Mouse (Mus musculus): Measurements from ENCODE around the gene Sdr9c7. TPM values are rescaled to one million over a fixed set of nuclear protein-coding genes. Genes with fewer than 3 reads are reported as not detected.

Gene Sdr9c7
- not detected in 2 replicates for polyA plus RNA-seq (2015; fragmentation: Nextera tagmentation; extraction: Ambion mirVana)

DNA sequence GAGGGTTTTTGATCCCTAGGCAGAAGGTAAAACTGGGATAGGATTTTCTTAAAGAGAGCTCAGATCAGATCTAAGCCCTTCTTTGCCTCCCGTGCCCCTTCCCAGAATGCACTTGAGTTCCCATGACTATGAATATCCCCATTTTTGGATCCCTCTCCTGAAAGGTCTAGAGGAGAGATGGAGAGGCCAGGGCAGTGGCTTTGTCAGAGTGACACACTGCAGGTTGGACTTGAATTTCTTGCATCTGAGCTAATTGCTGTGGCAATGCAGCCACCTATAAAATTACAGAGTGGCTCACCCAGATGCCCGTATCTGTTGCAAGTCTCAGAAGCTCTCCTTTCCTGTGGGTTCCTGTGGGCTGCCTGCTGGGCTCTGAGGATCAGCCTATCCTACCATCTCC lies at the start of gene Sdr9c7:
Sdr9c7 (plus strand) TSS at position 301 of the 400 bp plus-strand sequence.
- 86% methylated on average over 2 of the region's 2 CpGs for WGBS
- Histone ChIP-seq H3K27ac (ENCODE audit: low read length) (no peak within 1 kb of the TSS), H3K27me3 (replicated peaks; ENCODE audit: insufficient read depth, low read length) (no peaks in the 10 kb centered on the region), H3K4me3 (ENCODE audit: low read depth, low read length) (no peak within 1 kb of the TSS), H3K36me3 (ENCODE audit: insufficient read depth, low read length) (no peaks in the 10 kb centered on the region), H3K4me1 (ENCODE audit: insufficient read depth, low read depth, low read length) (0 out of 2 replicates have a peak, but pooled peaks cover 2% of the 10 kb centered on the region), H3K9ac (replicated peaks; ENCODE audit: low read depth) (no peak within 1 kb of the TSS), H3K4me2 (replicated peaks; ENCODE audit: low read depth, low read length) (no peak within 1 kb of the TSS), H3K9me3 (ENCODE audit: low read length) (no peaks in the 10 kb centered on the region)
- no peak for DNase-seq (ENCODE audit: low spot score)
- ATAC-seq, result no peak
- TF ChIP-seq EP300 (IDR thresholded peaks at IDR 0.05), result no peak
- TF ChIP-seq CTCF (IDR thresholded peaks at IDR 0.05), result no peak

DNA sequence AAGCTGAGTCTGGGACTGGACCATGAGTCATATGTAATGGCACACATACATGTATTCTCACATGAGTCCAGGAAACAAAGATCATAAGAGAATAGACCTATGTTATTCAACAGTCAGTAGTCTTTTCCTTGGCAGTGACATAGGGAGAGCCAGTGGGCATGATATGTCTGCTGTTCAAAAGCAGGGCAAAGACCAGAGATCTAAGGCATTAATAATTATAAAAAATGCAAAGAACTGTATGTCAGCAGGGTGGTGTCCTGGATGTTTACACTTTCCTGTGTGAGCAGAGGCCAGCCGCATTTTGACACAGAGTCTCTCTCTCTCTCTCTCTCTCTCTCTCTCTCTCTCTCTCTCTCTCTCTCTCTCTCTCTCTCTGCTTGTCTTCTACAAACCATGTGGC lies 48.7 kb upstream of the Sdr9c7 start, which contains the start of gene Rdh19:
Rdh19 (plus strand) TSS at position 301 of the 400 bp plus-strand sequence.
- no peak for ATAC-seq
- Histone ChIP-seq H3K9me3 (ENCODE audit: low read length) (no peaks in the 10 kb centered on the region), H3K27me3 (replicated peaks; ENCODE audit: insufficient read depth, low read length) (no peaks in the 10 kb centered on the region), H3K4me2 (replicated peaks; ENCODE audit: low read depth, low read length) (no peak within 1 kb of the TSS), H3K9ac (replicated peaks; ENCODE audit: low read depth) (no peak within 1 kb of the TSS), H3K36me3 (ENCODE audit: insufficient read depth, low read length) (no peaks in the 10 kb centered on the region), H3K4me1 (ENCODE audit: insufficient read depth, low read depth, low read length) (no peaks in the 10 kb centered on the region), H3K27ac (ENCODE audit: low read length) (no peak within 1 kb of the TSS), H3K4me3 (ENCODE audit: low read depth, low read length) (no peak within 1 kb of the TSS)
- no peak for DNase-seq (ENCODE audit: low spot score)
- TF ChIP-seq CTCF (IDR thresholded peaks at IDR 0.05) (no peak), EP300 (IDR thresholded peaks at IDR 0.05) (no peak)
- 54% methylated on average over 1 of the region's 1 CpGs for WGBS

DNA sequence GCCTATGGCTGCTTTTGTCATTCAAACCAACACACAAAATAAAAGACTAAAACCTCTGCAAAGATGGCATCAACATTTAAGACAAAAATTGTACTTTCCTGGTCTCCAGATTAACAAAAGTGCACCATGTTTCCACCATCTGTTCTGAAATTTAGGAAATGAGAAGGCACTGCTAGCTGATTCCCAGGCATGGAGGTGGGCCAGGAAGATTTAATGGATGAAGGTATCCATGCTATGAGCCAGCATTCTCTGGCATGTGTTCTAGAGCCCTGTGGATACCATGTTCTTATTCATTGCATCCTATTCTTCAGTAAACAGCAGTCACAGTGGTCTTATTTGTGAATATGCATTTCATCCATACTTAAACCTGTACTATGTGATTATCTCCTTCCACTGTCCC lies 41.9 kb upstream of the Sdr9c7 start:
- H3K36me3 ChIP-seq (ENCODE audit: insufficient read depth, low read length), result no peaks in the 10 kb centered on the region
- H3K9me3 ChIP-seq (ENCODE audit: low read length), result no peaks in the 10 kb centered on the region
- H3K4me1 ChIP-seq (ENCODE audit: insufficient read depth, low read depth, low read length), result no peaks in the 10 kb centered on the region
- H3K4me2 ChIP-seq (replicated peaks; ENCODE audit: low read depth, low read length), result no peak overlapping the region
- ATAC-seq (no peak), DNase-seq (ENCODE audit: low spot score) (no peak)
- TF ChIP-seq EP300 (IDR thresholded peaks at IDR 0.05) (no peak), CTCF (IDR thresholded peaks at IDR 0.05) (no peak)
- no peak overlapping the region for H3K27ac ChIP-seq (ENCODE audit: low read length)
- no peak overlapping the region for H3K9ac ChIP-seq (replicated peaks; ENCODE audit: low read depth)
- no peaks in the 10 kb centered on the region for H3K27me3 ChIP-seq (replicated peaks; ENCODE audit: insufficient read depth, low read length)
- no peak overlapping the region for H3K4me3 ChIP-seq (ENCODE audit: low read depth, low read length)

GRCm38 (mm10) chr10:127864931-127865330 lies 33.4 kb upstream of the Sdr9c7 start:
- DNase-seq (ENCODE audit: low spot score) (no peak), ATAC-seq (no peak)
- no peak overlapping the region for H3K27ac ChIP-seq (ENCODE audit: low read length)
- no peaks in the 10 kb centered on the region for H3K27me3 ChIP-seq (replicated peaks; ENCODE audit: insufficient read depth, low read length)
- H3K4me2 ChIP-seq (replicated peaks; ENCODE audit: low read depth, low read length), result no peak overlapping the region
- no peak for TF ChIP-seq CTCF (IDR thresholded peaks at IDR 0.05)
- no peak for TF ChIP-seq EP300 (IDR thresholded peaks at IDR 0.05)
- no peaks in the 10 kb centered on the region for H3K36me3 ChIP-seq (ENCODE audit: insufficient read depth, low read length)
- no peak overlapping the region for H3K9ac ChIP-seq (replicated peaks; ENCODE audit: low read depth)
- no peak overlapping the region for H3K4me3 ChIP-seq (ENCODE audit: low read depth, low read length)
- H3K9me3 ChIP-seq (ENCODE audit: low read length), result no peaks in the 10 kb centered on the region
- no peaks in the 10 kb centered on the region for H3K4me1 ChIP-seq (ENCODE audit: insufficient read depth, low read depth, low read length)

GRCm38 (mm10) chr10:127866232-127866631 lies 32.1 kb upstream of the Sdr9c7 start, which contains the start of gene Rdh16f2:
Gene Rdh16f2 (plus strand): TSS chr10:127866474.
- no peak within 1 kb of the TSS for H3K4me3 ChIP-seq (ENCODE audit: low read depth, low read length)
- WGBS, result 90% methylated on average over 3 of the region's 3 CpGs

GRCm38 (mm10) chr10:127872484-127872883 lies 25.8 kb upstream of the Sdr9c7 start:
- TF ChIP-seq EP300 (IDR thresholded peaks at IDR 0.05) (no peak), CTCF (IDR thresholded peaks at IDR 0.05) (peak; percentile 68)
- Histone ChIP-seq H3K9ac (replicated peaks; ENCODE audit: low read depth) (no peak overlapping the region), H3K27me3 (replicated peaks; ENCODE audit: insufficient read depth, low read length) (no peaks in the 10 kb centered on the region), H3K4me2 (replicated peaks; ENCODE audit: low read depth, low read length) (no peak overlapping the region), H3K4me3 (ENCODE audit: low read depth, low read length) (no peak overlapping the region), H3K4me1 (ENCODE audit: insufficient read depth, low read depth, low read length) (no peaks in the 10 kb centered on the region), H3K36me3 (ENCODE audit: insufficient read depth, low read length) (no peaks in the 10 kb centered on the region), H3K9me3 (ENCODE audit: low read length) (no peaks in the 10 kb centered on the region), H3K27ac (ENCODE audit: low read length) (no peak overlapping the region)
- WGBS, result 64% methylated on average over 4 of the region's 4 CpGs
- DNase-seq (ENCODE audit: low spot score) (peak; percentile 25), ATAC-seq (no peak)

More at GRCm38 (mm10) chr10:127866232-127866631, 32.1 kb upstream of the Sdr9c7 start, which contains the start of gene Rdh16f2:
- H3K27me3 ChIP-seq (replicated peaks; ENCODE audit: insufficient read depth, low read length), result no peaks in the 10 kb centered on the region
- H3K9ac ChIP-seq (replicated peaks; ENCODE audit: low read depth), result no peak within 1 kb of the TSS
- ATAC-seq (no peak), DNase-seq (ENCODE audit: low spot score) (no peak)
- no peaks in the 10 kb centered on the region for H3K9me3 ChIP-seq (ENCODE audit: low read length)
- no peak for TF ChIP-seq CTCF (IDR thresholded peaks at IDR 0.05)
- no peak for TF ChIP-seq EP300 (IDR thresholded peaks at IDR 0.05)
- no peaks in the 10 kb centered on the region for H3K36me3 ChIP-seq (ENCODE audit: insufficient read depth, low read length)
- no peak within 1 kb of the TSS for H3K27ac ChIP-seq (ENCODE audit: low read length)
- H3K4me1 ChIP-seq (ENCODE audit: insufficient read depth, low read depth, low read length), result no peaks in the 10 kb centered on the region
- H3K4me2 ChIP-seq (replicated peaks; ENCODE audit: low read depth, low read length), result no peak within 1 kb of the TSS

DNA sequence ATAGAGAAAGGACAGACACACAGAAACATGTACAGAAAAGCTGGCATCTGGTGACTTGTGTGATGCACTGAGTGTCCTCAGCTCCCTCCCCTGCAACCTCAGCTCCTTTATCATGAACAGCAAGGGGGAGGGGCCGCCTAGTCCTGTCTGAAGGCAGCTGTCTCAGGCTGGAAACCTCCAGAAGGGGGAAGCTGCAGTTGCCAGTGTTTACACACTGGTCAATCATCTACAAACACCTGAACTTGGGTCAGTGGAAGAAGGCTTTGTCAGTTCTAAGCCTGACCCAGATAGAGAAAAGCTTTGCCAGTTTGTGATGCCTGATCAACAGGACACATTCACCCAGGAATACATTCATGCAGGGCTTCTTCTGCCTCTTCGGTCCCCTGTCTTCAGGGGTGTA lies 20.6 kb upstream of the Sdr9c7 start:
- peak; percentile 35 for DNase-seq (ENCODE audit: low spot score)
- Histone ChIP-seq H3K4me1 (ENCODE audit: insufficient read depth, low read depth, low read length) (peaks cover 11% of the 10 kb centered on the region; the same call in 1 of the 2 replicates), H3K9ac (replicated peaks; ENCODE audit: low read depth) (no peak overlapping the region), H3K9me3 (ENCODE audit: low read length) (no peaks in the 10 kb centered on the region), H3K36me3 (ENCODE audit: insufficient read depth, low read length) (no peaks in the 10 kb centered on the region), H3K27ac (ENCODE audit: low read length) (no peak overlapping the region), H3K27me3 (replicated peaks; ENCODE audit: insufficient read depth, low read length) (no peaks in the 10 kb centered on the region), H3K4me3 (ENCODE audit: low read depth, low read length) (no peak overlapping the region), H3K4me2 (replicated peaks; ENCODE audit: low read depth, low read length) (no peak overlapping the region)
- ATAC-seq, result peak; percentile 69
- no peak for TF ChIP-seq CTCF (IDR thresholded peaks at IDR 0.05)
- TF ChIP-seq EP300 (IDR thresholded peaks at IDR 0.05), result no peak
- 19% methylated on average over 2 of the region's 2 CpGs for whole genome bisulfite sequencing

Measured in lung, postnatal 0 days (tissue).